Comparison of ENCODE assay signal across 19 mouse cellular contexts in genomic region chr4:152265791-152266190, GRCm38 (mm10). TPM values are rescaled to one million over a fixed set of nuclear protein-coding genes. Genes with fewer than 3 reads are reported as not detected.
DNase-seq lines count a peak whose midpoint lies in the region; ATAC-seq and TF ChIP-seq lines count a peak whose summit lies in the region.
"Had no signal": no experiment of that assay in that cellular context is flagged by ENCODE, and none has a peak within 500 bp of the region (broad histone marks: within the 10 kb centered on the region; RNA-seq: fewer than 3 reads in every experiment).

No protein-coding gene starts in this region.

- 66% methylated on average over 5 of the region's 5 CpGs for WGBS in heart, embryonic 11.5 days (ENCODE audit: insufficient replicate concordance)

- no peaks in the 10 kb centered on the region; the same call in none of the 2 replicates for H3K36me3 ChIP-seq in heart, embryonic 11.5 days (ENCODE audit: control insufficient read depth, insufficient read depth, low read length)
- no peaks in the 10 kb centered on the region for H3K36me3 ChIP-seq in myocyte (ENCODE audit: control insufficient read depth, insufficient read depth)

- peak; percentile 58 for DNase-seq in cerebellum, adult 9-10 months
- DNase-seq in cerebellum, postnatal 4 days (ENCODE audit: low spot score in 2 of 2), result no peak
- no peak for DNase-seq in heart, adult 9 months (ENCODE audit: low spot score in 2 of 2)
- no peak for DNase-seq in layer of hippocampus, adult 2 months (ENCODE audit: low spot score in 2 of 2)
- no peak for DNase-seq in layer of hippocampus, adult 18-20 months (ENCODE audit: low spot score in 2 of 2)
- no peak for DNase-seq in thymus, postnatal 4 days
- DNase-seq: lung, adult 18-20 months; thymus, postnatal 25 days had no signal

- ATAC-seq in heart, embryonic 11.5 days (replicated peaks; ENCODE audit: insufficient number of reproducible peaks, low FRiP score, low TSS enrichment), result no peak
- ATAC-seq: activated CD4-positive, CD25-positive, alpha-beta regulatory T cell, adult 4 months had no signal

- H3K4me1 ChIP-seq in heart, embryonic 11.5 days (ENCODE audit: control insufficient read depth, insufficient read depth, low read length), result peaks cover 47% of the 10 kb centered on the region

- H3K4me3 ChIP-seq in heart, embryonic 11.5 days (ENCODE audit: low read depth, low read length), result no peak overlapping the region
- no peak overlapping the region for H3K4me3 ChIP-seq in layer of hippocampus, adult 2 months
- H3K4me3 ChIP-seq in myocyte, result no peak overlapping the region
- H3K4me3 ChIP-seq: midbrain, embryonic 10.5 days had no signal

- no peaks in the 10 kb centered on the region for H3K79me2 ChIP-seq in myocyte (ENCODE audit: control insufficient read depth, insufficient read depth)

- H3K27me3 ChIP-seq in heart, embryonic 11.5 days (ENCODE audit: control insufficient read depth, insufficient read depth, low read length), result no peaks in the 10 kb centered on the region
- H3K27me3 ChIP-seq in myocyte (ENCODE audit: control insufficient read depth, insufficient read depth, insufficient read length), result no peaks in the 10 kb centered on the region
- H3K27me3 ChIP-seq: CH12.LX had no signal

- TF ChIP-seq CTCF in layer of hippocampus, adult 2 months (conservative IDR thresholded peaks at IDR 0.05), result no peak

- H3ac ChIP-seq in myocyte (ENCODE audit: control insufficient read depth, insufficient read length), result no peak overlapping the region

- H3K9ac ChIP-seq in heart, embryonic 11.5 days (ENCODE audit: low read depth, low read length), result no peak overlapping the region

- no peaks in the 10 kb centered on the region for H3K9me3 ChIP-seq in heart, embryonic 11.5 days (replicated peaks; ENCODE audit: control insufficient read depth, low read length)
- H3K9me3 ChIP-seq: midbrain, embryonic 10.5 days had no signal

- no peak for TF ChIP-seq POLR2A in myocyte (IDR thresholded peaks at IDR 0.05; ENCODE audit: insufficient read length, low read depth)

- H3K4me2 ChIP-seq in heart, embryonic 11.5 days, result no peak overlapping the region
- no peak overlapping the region for H3K4me2 ChIP-seq in myocyte (ENCODE audit: low read depth)

- H3K27ac ChIP-seq in heart, embryonic 11.5 days (ENCODE audit: low read depth, low read length), result peak overlapping the region; percentile 10; the same call in 1 of the 2 replicates
- H3K27ac ChIP-seq in layer of hippocampus, adult 2 months, result peak overlapping the region; percentile 49
- H3K27ac ChIP-seq: midbrain, embryonic 10.5 days had no signal

TF ChIP-seq in myocyte, 11 proteins besides CTCF, POLR2A, EP300 and RAD21:
- TF ChIP-seq MYOD1 (IDR thresholded peaks at IDR 0.05; ENCODE audit: control insufficient read depth in 1 of 3, insufficient read length in 2 of 3, low read depth in 2 of 3) (peak in 2 of 3 experiments; percentile 47 to 55), MYOG (IDR thresholded peaks at IDR 0.05; ENCODE audit: control insufficient read depth in 1 of 3, insufficient read depth in 1 of 3, insufficient read length in 2 of 3, low read depth in 2 of 3) (peak in 2 of 3 experiments; percentile 52 to 64), SRF (IDR thresholded peaks at IDR 0.05; ENCODE audit: control insufficient read depth, insufficient read length, low read depth) (no peak)

RNA-seq across cellular contexts. Expression of gene Gpr153, which starts 8.2 kb away (rescaled TPM):
- polyA plus RNA-seq in heart, embryonic 11.5 days (2014; fragmentation: Nextera tagmentation; extraction: Ambion mirVana), result 7.8 and 9.0 TPM in 2 replicates
- total RNA-seq in layer of hippocampus, adult 2 months (2021), result 1 to 10 TPM; 5.6 to 6.4 TPM
- 1 to 10 TPM; 5.0 to 6.5 TPM for total RNA-seq in layer of hippocampus, adult 18-20 months (2021)
- 6.5 TPM for polyA plus RNA-seq in myocyte (2012; fragmentation: generic; extraction: Trizol)
- polyA plus RNA-seq: activated CD4-positive, CD25-positive, alpha-beta regulatory T cell, adult 4 months had no signal

RNA-seq across cellular contexts. Expression of gene Hes3, which starts 25.7 kb away (rescaled TPM):
- polyA plus RNA-seq in heart, embryonic 11.5 days (2014; fragmentation: Nextera tagmentation; extraction: Ambion mirVana), result not detected in 2 replicates
- not detected for total RNA-seq in layer of hippocampus, adult 2 months (2021)
- not detected for total RNA-seq in layer of hippocampus, adult 18-20 months (2021)
- 0.02 TPM for polyA plus RNA-seq in myocyte (2012; fragmentation: generic; extraction: Trizol)
- total RNA-seq: common myeloid progenitor, adult 5-6 weeks; gastrocnemius, postnatal 4 days; layer of hippocampus, adult 8-10 months; left cerebral cortex, postnatal 10 days had no signal
- polyA plus RNA-seq: activated CD4-positive, CD25-positive, alpha-beta regulatory T cell, adult 4 months; intestine, embryonic 14.5 days; kidney, embryonic 16.5 days had no signal

RNA-seq across cellular contexts. Expression of gene Icmt, which starts 31.2 kb away (rescaled TPM):
- polyA plus RNA-seq in heart, embryonic 11.5 days (2014; fragmentation: Nextera tagmentation; extraction: Ambion mirVana), result 15.9 and 22.6 TPM in 2 replicates
- 10 to 100 TPM; 42.3 to 43.0 TPM for total RNA-seq in layer of hippocampus, adult 2 months (2021)
- 10 to 100 TPM; 41.6 to 45.4 TPM for total RNA-seq in layer of hippocampus, adult 18-20 months (2021)
- polyA plus RNA-seq in myocyte (2012; fragmentation: generic; extraction: Trizol), result 30.8 TPM

RNA-seq across cellular contexts. Expression of gene Rnf207, which starts 53.0 kb away (rescaled TPM):
- polyA plus RNA-seq in heart, embryonic 11.5 days (2014; fragmentation: Nextera tagmentation; extraction: Ambion mirVana), result 27.4 and 27.5 TPM in 2 replicates
- total RNA-seq in layer of hippocampus, adult 2 months (2021), result 1 to 10 TPM; 6.5 to 7.7 TPM
- total RNA-seq in layer of hippocampus, adult 18-20 months (2021), result 10 to 100 TPM in 1 of 2 experiments, 1 to 10 TPM in 1; 8.1 to 10.2 TPM
- polyA plus RNA-seq in myocyte (2012; fragmentation: generic; extraction: Trizol), result 0.52 TPM
- total RNA-seq: common myeloid progenitor, adult 5-6 weeks had no signal
- polyA plus RNA-seq: activated CD4-positive, CD25-positive, alpha-beta regulatory T cell, adult 4 months had no signal

RNA-seq across cellular contexts. Expression of gene Rpl22, which starts 59.8 kb away (rescaled TPM):
- 285 and 300 TPM in 2 replicates for polyA plus RNA-seq in heart, embryonic 11.5 days (2014; fragmentation: Nextera tagmentation; extraction: Ambion mirVana)
- total RNA-seq in layer of hippocampus, adult 2 months (2021), result 100 to 1,000 TPM; 186 to 202 TPM
- total RNA-seq in layer of hippocampus, adult 18-20 months (2021), result 100 to 1,000 TPM; 204 to 205 TPM
- 1,218 TPM for polyA plus RNA-seq in myocyte (2012; fragmentation: generic; extraction: Trizol)
